Mouse (Mus musculus): ENCODE measurements around the gene Disp2. TPM values are rescaled to one million over a fixed set of nuclear protein-coding genes. Genes with fewer than 3 reads are reported as not detected.

Disp2 gene
- polyA plus RNA-seq, 1 experiment, result 5.8 TPM

DNA sequence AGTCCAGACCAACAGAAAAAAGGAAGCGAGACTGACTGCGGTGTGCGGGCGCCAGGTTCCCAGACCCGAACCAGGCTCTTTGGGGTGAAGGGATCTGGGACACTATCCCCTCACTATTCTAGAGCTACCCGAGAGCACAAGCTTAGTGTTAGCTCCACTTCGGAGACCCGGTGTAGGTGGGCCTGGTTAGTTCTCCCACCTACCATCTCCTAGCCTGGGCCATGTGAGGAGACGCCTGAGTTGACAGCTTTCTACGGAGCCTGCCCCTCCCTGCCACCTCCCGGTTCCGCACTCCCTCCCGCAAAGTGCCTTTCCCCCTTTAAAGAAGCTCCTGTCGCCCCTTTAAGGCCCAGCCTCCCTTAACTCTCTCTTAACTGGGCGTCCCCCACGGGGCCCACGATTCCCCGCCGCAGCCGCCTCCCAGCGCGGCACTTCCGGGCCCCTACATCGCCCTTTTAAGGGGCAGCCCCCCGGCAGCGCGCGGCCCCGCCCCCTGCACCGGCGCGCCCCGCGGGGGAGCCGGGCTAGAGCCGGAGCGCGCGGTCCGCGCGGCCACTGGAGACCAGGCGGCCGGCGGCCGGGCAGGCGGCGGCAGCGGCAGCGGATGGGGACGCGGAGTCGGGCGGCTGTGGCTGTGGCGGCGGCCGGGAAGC is 34.2 kb upstream of the Disp2 start, which contains the start of gene Inafm2:
Inafm2 (plus strand) TSS at position 527 of the 653 bp plus-strand sequence.
- Histone ChIP-seq H3K4me1 (ENCODE audit: control insufficient read depth, insufficient read depth, low read length) (peaks cover 24% of the 10 kb centered on the region), H3K4me3 (replicated peaks; ENCODE audit: extremely low read depth, low read depth, low read length) (peak within 1 kb of the TSS; percentile 91)
- 2% methylated on average over 40 of the region's 57 CpGs for WGBS
- TF ChIP-seq POLR2A (IDR thresholded peaks at IDR 0.05; ENCODE audit: borderline replicate concordance, extremely low read depth, low read depth, low read length), result peak; percentile 63; the same call in 1 of the 2 replicates
- TF ChIP-seq CTCF (IDR thresholded peaks at IDR 0.05; ENCODE audit: insufficient read depth, low read length), result no peak
- peak; percentile 86 for DNase-seq

DNA sequence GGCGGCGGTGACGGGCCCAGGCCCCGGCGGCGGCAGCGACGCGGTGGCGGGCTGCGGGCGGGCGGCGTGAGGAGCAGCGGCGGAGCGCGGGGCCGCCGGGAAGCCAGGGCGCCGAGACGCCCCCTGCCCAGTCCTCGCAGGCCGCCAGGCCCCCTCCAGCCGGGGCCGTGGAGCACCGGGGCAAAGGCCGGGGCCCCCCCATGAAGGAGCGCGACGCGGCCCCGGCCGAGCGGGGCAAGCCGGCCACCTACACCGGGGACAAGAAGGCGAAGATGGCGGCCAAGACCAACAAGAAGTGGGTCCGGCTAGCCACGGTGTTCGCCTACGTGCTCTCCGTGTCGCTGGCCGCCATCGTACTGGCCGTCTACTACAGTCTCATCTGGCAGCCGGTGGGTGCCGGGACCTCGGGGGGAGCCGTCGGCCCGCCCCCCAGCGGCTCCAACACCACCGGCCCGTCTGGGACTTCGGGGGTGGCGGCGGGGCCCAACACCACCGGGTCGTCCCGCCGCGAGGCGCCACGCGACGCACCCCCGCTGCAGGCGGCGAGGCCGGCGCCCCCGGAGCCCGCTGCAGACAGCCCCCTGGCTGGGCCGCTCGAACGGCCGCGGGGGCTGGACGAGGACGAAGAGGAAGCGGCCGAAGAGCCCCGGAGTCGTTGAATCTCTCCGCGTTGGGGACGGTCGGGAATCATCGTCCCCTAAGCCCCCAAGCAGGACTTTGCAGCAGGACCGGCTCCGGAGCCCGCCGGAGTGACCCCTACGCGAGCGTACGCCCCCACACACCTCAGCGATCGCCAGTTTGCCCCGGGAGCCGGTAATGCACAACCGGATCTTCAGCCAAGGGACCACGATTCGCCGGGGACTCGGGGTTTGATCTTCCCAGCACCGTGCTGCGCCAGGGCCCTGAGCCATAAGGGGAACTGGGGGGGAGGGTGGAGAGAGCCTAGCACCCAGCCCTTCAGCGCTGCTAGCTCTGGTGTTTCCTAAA is 33.3 kb upstream of the Disp2 start:
- H3K4me1 ChIP-seq (ENCODE audit: control insufficient read depth, insufficient read depth, low read length), result peaks cover 25% of the 10 kb centered on the region
- DNase-seq, result peak; percentile 59
- H3K4me3 ChIP-seq (replicated peaks; ENCODE audit: extremely low read depth, low read depth, low read length), result peak overlapping the region; percentile 91
- 5% methylated on average over 110 of the region's 113 CpGs for WGBS
- TF ChIP-seq CTCF (IDR thresholded peaks at IDR 0.05; ENCODE audit: insufficient read depth, low read length) (no peak), POLR2A (IDR thresholded peaks at IDR 0.05; ENCODE audit: borderline replicate concordance, extremely low read depth, low read depth, low read length) (no peak)

DNA sequence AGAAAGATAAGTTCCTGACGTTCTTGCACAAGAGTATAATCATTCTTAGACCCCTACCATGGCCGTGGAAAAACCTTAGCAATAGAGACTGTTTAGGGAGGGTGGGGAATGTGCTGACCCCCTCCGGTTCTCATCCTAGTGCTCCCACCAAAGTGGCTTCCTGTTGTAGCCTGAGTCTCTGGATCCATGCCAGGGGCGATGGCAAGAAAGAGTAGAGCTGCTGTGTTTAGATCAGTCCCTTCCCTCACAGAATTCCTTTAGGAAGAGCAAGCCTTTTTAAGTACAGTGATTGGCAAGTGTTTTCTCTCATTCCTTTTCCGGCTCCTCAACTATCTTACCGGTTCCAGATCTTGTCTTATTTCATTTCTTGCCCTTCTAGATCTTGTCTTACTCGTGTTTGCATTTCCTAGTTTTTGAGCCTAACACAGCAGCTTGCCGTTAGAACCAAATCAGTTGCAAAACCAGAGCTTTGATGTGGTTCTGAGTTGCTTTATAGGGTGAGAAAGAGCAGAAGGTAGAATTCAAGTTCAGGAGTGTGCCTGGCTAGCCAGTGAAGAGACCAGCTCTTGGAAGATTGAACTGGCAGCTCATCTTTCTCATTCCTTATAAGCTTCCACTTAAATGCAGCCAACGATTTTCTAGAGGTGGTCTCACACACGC is 32.1 kb upstream of the Disp2 start:
- no peak for TF ChIP-seq CTCF (IDR thresholded peaks at IDR 0.05; ENCODE audit: insufficient read depth, low read length)
- TF ChIP-seq POLR2A (IDR thresholded peaks at IDR 0.05; ENCODE audit: borderline replicate concordance, extremely low read depth, low read depth, low read length), result no peak
- Histone ChIP-seq H3K4me1 (ENCODE audit: control insufficient read depth, insufficient read depth, low read length) (peaks cover 31% of the 10 kb centered on the region), H3K4me3 (replicated peaks; ENCODE audit: extremely low read depth, low read depth, low read length) (peak overlapping the region; percentile 91)
- peak; percentile 45 for DNase-seq
- 12% methylated on average over 10 of the region's 10 CpGs for WGBS

DNA sequence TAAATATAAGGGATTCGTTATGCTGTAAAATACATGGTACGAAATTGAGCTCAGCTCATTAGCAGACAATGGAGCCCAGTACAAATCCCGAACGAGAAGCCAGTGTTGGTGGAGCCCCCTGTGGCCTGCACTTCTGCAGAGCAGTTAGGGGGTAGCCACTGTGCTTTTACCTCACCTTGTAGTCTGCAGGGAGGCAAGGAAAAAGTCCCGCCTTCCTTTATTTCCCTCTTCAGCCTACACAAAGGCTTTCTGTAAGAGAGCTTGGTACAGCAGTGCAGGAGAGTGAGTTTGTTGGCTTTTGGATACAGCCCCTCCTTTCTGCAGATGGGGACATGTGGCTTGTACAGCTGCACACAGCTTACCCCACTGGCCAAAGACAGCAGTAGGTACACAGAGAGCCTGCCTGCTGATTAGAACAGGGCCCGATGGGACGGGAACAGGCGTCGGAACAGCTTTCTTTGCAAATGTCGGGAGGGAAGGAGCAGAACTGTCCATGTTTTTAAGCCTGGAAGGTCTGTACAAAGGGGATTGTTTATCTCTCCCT is 30.1 kb upstream of the Disp2 start:
- WGBS, result 66% methylated on average over 10 of the region's 10 CpGs
- H3K4me1 ChIP-seq (ENCODE audit: control insufficient read depth, insufficient read depth, low read length), result peaks cover 31% of the 10 kb centered on the region
- no peak for DNase-seq
- no peak for TF ChIP-seq POLR2A (IDR thresholded peaks at IDR 0.05; ENCODE audit: borderline replicate concordance, extremely low read depth, low read depth, low read length)
- TF ChIP-seq CTCF (IDR thresholded peaks at IDR 0.05; ENCODE audit: insufficient read depth, low read length), result no peak
- no peak overlapping the region for H3K4me3 ChIP-seq (replicated peaks; ENCODE audit: extremely low read depth, low read depth, low read length)

DNA sequence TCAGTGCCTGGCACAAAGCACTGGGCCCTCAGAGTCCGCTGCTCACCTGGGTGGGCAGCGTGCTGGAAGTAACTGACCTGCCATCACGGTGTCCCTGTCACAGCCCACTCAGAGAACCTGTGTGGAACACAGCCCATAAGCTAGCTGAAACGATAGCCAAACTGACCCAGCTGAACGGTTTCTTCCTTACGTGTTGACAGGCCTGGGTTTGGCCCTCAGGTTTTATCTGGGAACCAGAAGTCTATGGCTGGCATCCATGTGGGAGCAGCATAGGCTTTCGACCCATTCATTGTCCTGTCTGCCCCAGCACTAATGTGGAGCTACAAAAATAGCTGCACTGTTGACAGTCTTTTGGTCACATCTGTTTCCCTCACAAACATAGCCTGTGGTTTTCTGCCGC is 29.0 kb upstream of the Disp2 start:
- WGBS, result 56% methylated on average over 8 of the region's 8 CpGs
- TF ChIP-seq CTCF (IDR thresholded peaks at IDR 0.05; ENCODE audit: insufficient read depth, low read length) (no peak), POLR2A (IDR thresholded peaks at IDR 0.05; ENCODE audit: borderline replicate concordance, extremely low read depth, low read depth, low read length) (no peak)
- H3K4me1 ChIP-seq (ENCODE audit: control insufficient read depth, insufficient read depth, low read length), result peaks cover 26% of the 10 kb centered on the region
- DNase-seq, result no peak
- no peak overlapping the region for H3K4me3 ChIP-seq (replicated peaks; ENCODE audit: extremely low read depth, low read depth, low read length)

DNA sequence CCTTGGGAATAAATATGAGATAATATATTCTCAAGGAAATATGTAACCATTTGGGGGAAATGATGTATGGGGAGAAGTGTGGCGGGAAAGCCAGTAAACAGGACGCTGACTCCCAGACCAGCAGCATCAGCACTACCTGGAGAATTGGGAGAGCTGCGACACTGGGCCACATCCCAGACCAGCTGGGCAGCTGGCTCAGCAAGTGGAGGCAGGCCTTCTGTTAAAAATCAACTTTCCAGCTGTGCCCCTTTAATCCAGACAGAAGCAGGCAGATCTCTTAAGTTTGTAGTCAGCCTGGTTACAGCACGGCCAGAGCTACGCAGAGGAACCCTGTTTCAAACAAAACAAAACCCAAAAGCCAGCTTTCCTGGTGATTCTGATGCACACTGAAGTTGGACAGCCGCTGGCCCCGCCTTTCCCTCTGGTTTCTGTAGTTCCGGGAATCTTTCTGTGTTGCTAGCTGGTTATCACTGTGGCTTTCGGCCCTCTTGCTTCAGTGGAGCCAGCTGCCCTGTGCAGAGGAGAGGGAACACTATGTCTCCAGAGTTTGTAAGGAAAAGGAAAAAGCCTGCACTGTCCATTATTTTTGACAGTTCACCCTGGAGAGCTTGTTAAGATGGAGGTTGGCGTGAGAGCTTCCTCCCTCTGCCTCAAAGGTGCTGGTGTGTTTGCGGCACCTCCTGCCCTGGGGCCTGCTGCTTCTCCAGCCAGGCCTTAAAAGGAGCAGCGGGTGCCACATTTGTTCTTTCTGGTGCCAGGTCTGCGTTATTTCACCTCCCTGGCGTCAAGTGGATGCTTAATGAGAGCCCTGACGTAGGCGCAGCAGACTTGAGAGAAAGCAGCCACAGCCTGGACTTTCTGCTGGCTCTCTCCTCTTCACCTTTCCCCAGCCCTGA is 27.4 kb upstream of the Disp2 start:
- Histone ChIP-seq H3K4me3 (replicated peaks; ENCODE audit: extremely low read depth, low read depth, low read length) (no peak overlapping the region), H3K4me1 (ENCODE audit: control insufficient read depth, insufficient read depth, low read length) (peaks cover 28% of the 10 kb centered on the region)
- 47% methylated on average over 16 of the region's 16 CpGs for WGBS
- TF ChIP-seq POLR2A (IDR thresholded peaks at IDR 0.05; ENCODE audit: borderline replicate concordance, extremely low read depth, low read depth, low read length), result 0 out of 2 replicates have a peak, but pooled peaks have one; percentile 23
- TF ChIP-seq CTCF (IDR thresholded peaks at IDR 0.05; ENCODE audit: insufficient read depth, low read length), result no peak
- peak; percentile 31 for DNase-seq

DNA sequence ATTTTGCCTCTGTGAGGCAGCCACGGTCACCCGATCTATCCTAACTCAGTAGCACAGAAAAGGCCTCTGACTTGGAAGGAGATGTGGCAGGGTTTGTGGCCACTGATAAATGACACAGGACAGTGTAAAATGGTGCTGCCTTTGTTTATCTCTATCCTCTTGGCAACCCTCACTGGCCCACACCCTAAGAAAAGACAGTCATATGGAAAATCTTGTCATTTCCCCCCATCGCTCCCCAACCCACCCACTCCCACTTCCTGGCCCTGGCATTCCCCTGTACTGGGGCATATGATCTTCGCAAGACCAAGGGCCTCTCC is 26.8 kb upstream of the Disp2 start:
- DNase-seq, result no peak
- Histone ChIP-seq H3K4me1 (ENCODE audit: control insufficient read depth, insufficient read depth, low read length) (peaks cover 23% of the 10 kb centered on the region), H3K4me3 (replicated peaks; ENCODE audit: extremely low read depth, low read depth, low read length) (no peak overlapping the region)
- 47% methylated on average over 4 of the region's 4 CpGs for WGBS
- TF ChIP-seq CTCF (IDR thresholded peaks at IDR 0.05; ENCODE audit: insufficient read depth, low read length) (no peak), POLR2A (IDR thresholded peaks at IDR 0.05; ENCODE audit: borderline replicate concordance, extremely low read depth, low read depth, low read length) (no peak)

DNA sequence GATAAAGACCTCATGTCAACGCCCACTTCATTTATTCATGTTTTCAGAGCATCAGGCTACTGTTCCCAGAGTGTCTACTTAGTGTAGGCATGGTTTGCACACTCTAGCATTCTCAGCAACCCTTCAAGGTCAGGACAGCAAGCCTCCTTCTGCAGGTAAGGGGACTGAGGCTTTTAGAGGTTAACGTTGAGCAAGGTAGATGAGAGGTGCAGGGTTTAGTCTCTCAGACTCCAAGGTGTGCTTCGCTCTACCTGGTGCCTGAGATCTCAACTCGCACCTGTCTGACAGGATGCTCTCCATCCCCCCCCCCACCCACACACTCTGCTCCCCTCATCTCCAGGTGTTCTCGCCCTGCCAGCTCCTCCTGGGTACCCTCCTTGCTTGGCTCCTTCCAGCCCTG is 25.4 kb upstream of the Disp2 start:
- Histone ChIP-seq H3K4me1 (ENCODE audit: control insufficient read depth, insufficient read depth, low read length) (peaks cover 20% of the 10 kb centered on the region), H3K4me3 (replicated peaks; ENCODE audit: extremely low read depth, low read depth, low read length) (no peak overlapping the region)
- whole genome bisulfite sequencing, result 79% methylated on average over 5 of the region's 5 CpGs
- TF ChIP-seq POLR2A (IDR thresholded peaks at IDR 0.05; ENCODE audit: borderline replicate concordance, extremely low read depth, low read depth, low read length) (no peak), CTCF (IDR thresholded peaks at IDR 0.05; ENCODE audit: insufficient read depth, low read length) (no peak)
- no peak for DNase-seq

Data from lung, adult 2 months (tissue).